Mouse (Mus musculus) embryo, embryonic 9.5 days (tissue): ENCODE measurements around the gene Hmg20a.

Source experiments
- DNase-seq: peaks from one replicate; pipeline ENCODE4 v3.0.0-alpha.2; 2017; ENCODE audit errors: extremely low spot score

The Hmg20a gene

GRCm38 (mm10) chr9:56497181-56497864, 78.9 kb downstream of the Hmg20a start:
- DNase-seq, result no peak

GRCm38 (mm10) chr9:56499324-56500067, 81.1 kb downstream of the Hmg20a start:
- DNase-seq, result no peak

- no peak for DNase-seq
Measured at GRCm38 (mm10) chr9:56500893-56501590, 82.6 kb downstream of the Hmg20a start.

GRCm38 (mm10) chr9:56501721-56502542, 83.5 kb downstream of the Hmg20a start:
- DNase-seq, result no peak

- no peak for DNase-seq
Measured at GRCm38 (mm10) chr9:56502543-56502971, 84.1 kb downstream of the Hmg20a start.

GRCm38 (mm10) chr9:56503621-56504500, 85.5 kb downstream of the Hmg20a start:
- no peak for DNase-seq

GRCm38 (mm10) chr9:56504511-56504910, 86.1 kb downstream of the Hmg20a start:
- DNase-seq, result no peak

- DNase-seq, result no peak
Measured at GRCm38 (mm10) chr9:56505083-56505792, 86.8 kb downstream of the Hmg20a start.

GRCm38 (mm10) chr9:56505793-56506755, 87.7 kb downstream of the Hmg20a start:
- peak; percentile 94 for DNase-seq

GRCm38 (mm10) chr9:56506931-56507681, 88.7 kb downstream of the Hmg20a start:
- peak; percentile 28 for DNase-seq

GRCm38 (mm10) chr9:56507682-56508061, 89.3 kb downstream of the Hmg20a start:
- no peak for DNase-seq

GRCm38 (mm10) chr9:56508835-56509451, 90.5 kb downstream of the Hmg20a start:
- no peak for DNase-seq

GRCm38 (mm10) chr9:56510281-56510680, 91.9 kb downstream of the Hmg20a start:
- no peak for DNase-seq

- no peak for DNase-seq
Measured at GRCm38 (mm10) chr9:56512486-56512885, 94.1 kb downstream of the Hmg20a start.

- DNase-seq, result no peak
Measured at GRCm38 (mm10) chr9:56515110-56515509, 96.7 kb downstream of the Hmg20a start.

- DNase-seq, result no peak
Measured at GRCm38 (mm10) chr9:56516219-56516618, 97.8 kb downstream of the Hmg20a start.

GRCm38 (mm10) chr9:56516692-56517263, 98.4 kb downstream of the Hmg20a start:
- no peak for DNase-seq
